Mouse (Mus musculus) effector memory CD4-positive, alpha-beta T cell, adult 7 months (primary cell): ENCODE results near the gene Prom2. TPM values are rescaled to one million over a fixed set of nuclear protein-coding genes. Genes with fewer than 3 reads are reported as not detected.

Source experiments
- polyA plus RNA-seq: library from polyadenylated mRNA; unstranded; fragments of 100-300 nt; shearing (Covaris generic); gene quantifications from one replicate; pipeline ENCODE4 v1.2.1, GENCODE M21; 2017

Prom2 gene
- 0.18 TPM for polyA plus RNA-seq

GRCm38 (mm10) chr2:127541185-127541584 is at the start of gene Prom2:
Gene Prom2, minus strand, starts transcription at chr2:127541467.

GRCm38 (mm10) chr2:127586694-127587513 is 45.6 kb upstream of the Prom2 start, which contains the start of the genes Zfp661 and Mrps5:
Gene Zfp661, minus strand, starts transcription at chr2:127587094.
Gene Mrps5, plus strand, starts transcription at chr2:127587222.

GRCm38 (mm10) chr2:127522006-127522441 is 19.2 kb downstream of the Prom2 start, which contains the start of gene Kcnip3:
Gene Kcnip3, minus strand, starts transcription at chr2:127522094.

Other genes starting within 250 kb of the Prom2 start
- 1,044 TPM for gene Dusp2, start 205.3 kb downstream of the Prom2 start, polyA plus RNA-seq
- gene Astl, start 202.8 kb downstream of the Prom2 start, polyA plus RNA-seq = 0.32 TPM
- gene Adra2b, start 178.3 kb downstream of the Prom2 start, polyA plus RNA-seq = 0.22 TPM
- gene Gpat2, start 116.3 kb downstream of the Prom2 start, polyA plus RNA-seq = 0.57 TPM
- 22.9 TPM for gene Fahd2a, start 96.9 kb downstream of the Prom2 start, polyA plus RNA-seq
- 0.35 TPM for gene Kcnip3, start 19.4 kb downstream of the Prom2 start, polyA plus RNA-seq
- 2.9 TPM for gene Zfp661, start 45.6 kb upstream of the Prom2 start, polyA plus RNA-seq
- 89.2 TPM for gene Mrps5, start 45.8 kb upstream of the Prom2 start, polyA plus RNA-seq
- gene Mal, start 115.2 kb upstream of the Prom2 start, polyA plus RNA-seq = 0.35 TPM
- gene Mall, start 188.5 kb upstream of the Prom2 start, polyA plus RNA-seq = not detected
- gene Nphp1, start 247.4 kb upstream of the Prom2 start, polyA plus RNA-seq = 1.4 TPM